Mouse (Mus musculus) lung, embryonic 16.5 days (tissue): Measurements from ENCODE around the gene Tmem138. TPM values are rescaled to one million over a fixed set of nuclear protein-coding genes. Genes with fewer than 3 reads are reported as not detected.

Source experiments
- ATAC-seq: fragments of 200-750 bp; cut with Nextera tagmentation; 2 replicates; pipeline ENCODE4 v1.8.0; 2017; ENCODE audit warnings: low read depth, mild to moderate bottlenecking, moderate library complexity
- H3K27ac ChIP-seq: fragments of 300-500 bp; sonication (generic); 2 replicates; pipeline ENCODE4 v1.5.1; 2014; ENCODE audit warnings: mild to moderate bottlenecking, control low read depth, low read length
- H3K27me3 ChIP-seq: fragments of 300-500 bp; sonication (generic); 2 replicates; pipeline ENCODE4 v1.6.1; 2014; ENCODE audit warnings: low read depth, low read length, mixed read lengths; ENCODE audit not compliant: control insufficient read depth, insufficient read depth
- H3K36me3 ChIP-seq: fragments of 300-500 bp; sonication (generic); 2 replicates; pipeline ENCODE4 v1.6.1; 2014; ENCODE audit warnings: low read length; ENCODE audit not compliant: control insufficient read depth, insufficient read depth
- H3K4me1 ChIP-seq: fragments of 300-500 bp; sonication (generic); replicated peaks from 2 replicates; pipeline ENCODE4 v1.6.1; 2014; ENCODE audit warnings: low read length, mixed read lengths; ENCODE audit not compliant: control insufficient read depth, insufficient read depth
- H3K4me2 ChIP-seq: fragments of 300-500 bp; sonication (generic); 2 replicates; pipeline ENCODE4 v1.6.1; 2014; ENCODE audit warnings: low read depth, low read length, control low read depth
- H3K4me3 ChIP-seq: fragments of 300-500 bp; sonication (generic); 2 replicates; pipeline ENCODE4 v1.5.1; 2014; ENCODE audit warnings: mild to moderate bottlenecking, low read length, control low read depth
- H3K9ac ChIP-seq: fragments of 300-500 bp; sonication (generic); 2 replicates; pipeline ENCODE4 v1.6.1; 2014; ENCODE audit warnings: low read length, control low read depth
- H3K9me3 ChIP-seq: fragments of 300-500 bp; sonication (generic); 2 replicates; pipeline ENCODE4 v1.6.1; 2016; ENCODE audit warnings: low read length; ENCODE audit not compliant: control insufficient read depth
- WGBS: fragments of 180-500 bp; shearing (Covaris S2); extraction: QIAGEN DNeasy Blood & Tissue Kit; methylation state at CpG from one replicate; pipeline ENCODE4 v1.1.7; 2014; 5-methylcytosine and 5-hydroxymethylcytosine counted together
- polyA plus RNA-seq: library from polyadenylated mRNA; unstranded; fragments of >200 nt; fragmentation: Nextera tagmentation; extraction: Ambion mirVana; gene quantifications from 2 replicates; pipeline ENCODE4 v1.2.1, GENCODE M21; 2015

Gene Tmem138
- polyA plus RNA-seq, 1 experiment from 2014 or later = 47.1 TPM

DNA sequence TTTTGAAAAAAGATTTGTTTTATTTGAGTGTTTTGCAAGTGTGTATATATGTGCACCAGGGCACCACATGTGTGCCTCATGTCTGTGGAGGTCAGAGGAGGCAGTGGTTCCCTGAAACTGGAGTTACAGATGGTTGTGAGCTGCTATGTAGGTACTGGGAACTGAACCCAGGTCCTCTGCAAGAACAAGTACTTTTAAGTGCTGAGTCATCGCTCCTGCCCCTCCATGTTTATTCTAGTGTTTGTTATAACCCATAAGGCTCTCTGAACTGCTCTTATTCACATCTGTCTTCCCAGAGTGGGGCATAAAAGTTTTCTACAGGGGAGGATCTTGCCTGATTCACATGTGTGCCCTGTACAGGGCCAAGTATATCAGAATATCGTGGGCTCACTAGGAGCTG is 22.5 kb upstream of the Tmem138 start:
- no peak for ATAC-seq
- peaks cover 7% of the 10 kb centered on the region for H3K4me1 ChIP-seq
- H3K9me3 ChIP-seq = no peaks in the 10 kb centered on the region
- H3K4me2 ChIP-seq = no peak overlapping the region
- no peak overlapping the region for H3K27ac ChIP-seq
- no peaks in the 10 kb centered on the region for H3K27me3 ChIP-seq
- H3K4me3 ChIP-seq = no peak overlapping the region
- WGBS = 93% methylated on average over 2 of the region's 2 CpGs
- H3K36me3 ChIP-seq = no peaks in the 10 kb centered on the region
- no peak overlapping the region for H3K9ac ChIP-seq

DNA sequence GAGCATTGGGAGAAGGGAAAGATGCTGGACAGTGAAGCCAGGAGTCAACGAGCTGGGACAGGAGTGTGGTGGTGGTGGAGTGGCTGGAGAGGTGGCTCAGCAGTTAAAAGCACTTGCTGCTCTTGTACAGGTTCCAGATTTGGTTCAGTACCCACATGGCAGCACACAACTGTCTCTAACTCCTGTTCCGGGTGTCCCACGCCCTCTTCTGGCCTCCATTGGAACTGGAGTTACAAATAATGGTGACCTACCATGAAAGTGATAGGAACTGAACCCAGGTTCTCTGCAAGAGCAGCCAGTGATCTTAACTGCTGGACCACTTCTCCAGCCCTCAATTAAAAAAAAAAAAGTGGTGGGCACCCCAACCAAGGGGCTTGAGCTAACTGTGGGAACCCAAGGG is 21.0 kb upstream of the Tmem138 start:
- H3K27me3 ChIP-seq = no peaks in the 10 kb centered on the region
- no peaks in the 10 kb centered on the region for H3K9me3 ChIP-seq
- H3K4me1 ChIP-seq = peaks cover 4% of the 10 kb centered on the region; the same call in 1 of the 2 replicates
- H3K27ac ChIP-seq = no peak overlapping the region
- no peak overlapping the region for H3K9ac ChIP-seq
- WGBS = 34% methylated on average over 3 of the region's 3 CpGs
- no peaks in the 10 kb centered on the region for H3K36me3 ChIP-seq
- no peak overlapping the region for H3K4me3 ChIP-seq
- H3K4me2 ChIP-seq = no peak overlapping the region
- ATAC-seq = no peak

DNA sequence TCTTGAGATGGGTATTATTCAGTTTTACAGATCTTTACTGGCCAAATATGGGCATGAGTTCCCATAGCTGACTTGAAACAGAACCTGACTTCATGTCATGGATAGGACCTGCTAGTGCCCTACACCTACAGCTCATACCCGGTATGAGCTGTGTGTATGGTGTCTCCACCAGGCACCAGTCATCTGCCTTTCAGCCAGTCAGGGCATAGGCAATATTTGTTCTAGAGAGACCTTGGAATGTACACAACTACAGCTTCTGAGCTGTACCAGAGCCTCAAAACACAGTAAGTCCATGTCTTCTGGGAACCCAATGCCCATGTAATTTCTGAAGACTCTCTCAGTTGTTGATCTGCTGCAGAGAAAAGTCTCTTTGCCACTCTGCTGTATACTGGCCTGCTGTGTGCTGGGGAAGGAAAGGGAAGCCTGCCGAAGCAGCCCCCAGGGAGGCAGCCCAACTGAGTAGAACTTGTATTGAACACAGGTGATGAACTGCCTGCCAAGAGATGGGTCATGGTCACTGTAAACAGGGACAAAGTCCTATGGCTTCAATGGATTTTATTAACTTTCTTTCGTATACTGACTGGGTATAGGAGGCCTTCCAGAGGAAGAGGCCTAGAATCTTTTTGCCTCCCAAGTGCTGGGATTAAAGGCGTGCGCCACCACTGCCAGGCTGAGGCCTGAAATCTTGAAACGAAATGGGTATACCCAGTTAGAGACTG is 14.7 kb upstream of the Tmem138 start:
- Histone ChIP-seq H3K27me3 (no peaks in the 10 kb centered on the region), H3K4me1 (no peaks in the 10 kb centered on the region), H3K36me3 (peaks cover 2% of the 10 kb centered on the region; the same call in 1 of the 2 replicates), H3K9me3 (no peaks in the 10 kb centered on the region), H3K27ac (no peak overlapping the region), H3K4me2 (no peak overlapping the region), H3K4me3 (no peak overlapping the region), H3K9ac (no peak overlapping the region)
- no peak for ATAC-seq
- 90% methylated on average over 6 of the region's 6 CpGs for WGBS

DNA sequence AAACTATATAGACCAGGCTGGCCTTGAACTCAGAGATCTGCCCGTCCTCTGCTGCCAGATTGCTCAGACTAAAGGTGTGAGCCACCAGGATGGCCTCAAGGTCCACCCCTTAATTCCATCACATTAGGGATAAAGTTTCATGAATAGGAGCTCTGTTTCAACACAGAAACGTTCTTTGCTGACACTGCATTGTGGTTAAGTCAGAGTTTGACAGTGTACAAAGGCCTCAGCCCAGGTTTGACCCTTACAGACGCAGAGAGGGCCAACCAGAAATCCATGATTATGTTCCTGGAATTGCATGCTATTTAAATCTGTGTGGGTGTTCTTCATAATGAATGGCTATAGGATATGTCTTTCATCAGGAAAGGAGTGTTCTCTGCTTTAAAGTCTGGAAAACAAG is 13.1 kb upstream of the Tmem138 start:
- no peak overlapping the region for H3K27ac ChIP-seq
- H3K36me3 ChIP-seq = peaks cover 2% of the 10 kb centered on the region; the same call in 1 of the 2 replicates
- H3K4me3 ChIP-seq = no peak overlapping the region
- H3K9ac ChIP-seq = no peak overlapping the region
- ATAC-seq = no peak
- WGBS = 71% methylated on average over 3 of the region's 3 CpGs
- H3K9me3 ChIP-seq = no peaks in the 10 kb centered on the region
- no peaks in the 10 kb centered on the region for H3K27me3 ChIP-seq
- no peaks in the 10 kb centered on the region for H3K4me1 ChIP-seq
- no peak overlapping the region for H3K4me2 ChIP-seq

DNA sequence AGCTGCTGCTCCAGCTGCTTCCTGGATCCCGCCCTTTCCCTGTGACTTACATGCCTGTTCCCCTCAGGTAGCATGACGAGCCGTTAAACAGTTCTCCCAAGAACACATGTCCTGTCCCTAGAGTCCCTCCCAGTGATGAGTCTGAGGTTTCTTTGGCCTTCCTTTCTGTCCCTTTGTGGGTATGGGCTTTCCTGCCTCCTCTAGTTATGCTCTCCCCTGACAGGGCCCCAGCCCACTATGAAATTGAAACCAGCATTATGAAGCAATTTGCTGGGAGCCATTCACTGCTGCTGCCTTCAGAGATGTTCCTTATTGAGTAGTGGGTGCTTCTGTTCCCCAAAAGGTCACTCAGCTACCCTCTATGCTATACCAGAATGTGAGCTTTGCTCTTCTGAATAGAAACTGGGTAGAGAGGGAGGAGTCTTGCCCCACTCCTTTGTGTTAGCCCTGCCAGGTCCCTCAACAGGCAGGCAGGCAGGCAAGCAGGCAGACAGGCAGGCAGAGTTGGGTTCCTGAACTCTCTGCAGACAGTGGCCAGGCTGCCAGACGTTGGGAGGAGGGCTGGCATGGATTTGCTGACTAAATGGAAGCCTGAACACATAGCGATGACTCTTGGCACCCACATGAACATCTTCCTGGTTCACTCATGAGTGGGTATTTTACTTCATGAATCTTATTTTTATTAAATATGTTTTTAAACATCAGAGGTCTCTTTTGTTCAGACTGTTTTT is 12.1 kb upstream of the Tmem138 start:
- Histone ChIP-seq H3K4me3 (no peak overlapping the region), H3K9me3 (no peaks in the 10 kb centered on the region), H3K9ac (no peak overlapping the region), H3K4me2 (no peak overlapping the region), H3K27me3 (no peaks in the 10 kb centered on the region), H3K36me3 (peaks cover 2% of the 10 kb centered on the region; the same call in 1 of the 2 replicates), H3K27ac (no peak overlapping the region), H3K4me1 (no peaks in the 10 kb centered on the region)
- ATAC-seq = no peak
- 63% methylated on average over 5 of the region's 5 CpGs for WGBS

DNA sequence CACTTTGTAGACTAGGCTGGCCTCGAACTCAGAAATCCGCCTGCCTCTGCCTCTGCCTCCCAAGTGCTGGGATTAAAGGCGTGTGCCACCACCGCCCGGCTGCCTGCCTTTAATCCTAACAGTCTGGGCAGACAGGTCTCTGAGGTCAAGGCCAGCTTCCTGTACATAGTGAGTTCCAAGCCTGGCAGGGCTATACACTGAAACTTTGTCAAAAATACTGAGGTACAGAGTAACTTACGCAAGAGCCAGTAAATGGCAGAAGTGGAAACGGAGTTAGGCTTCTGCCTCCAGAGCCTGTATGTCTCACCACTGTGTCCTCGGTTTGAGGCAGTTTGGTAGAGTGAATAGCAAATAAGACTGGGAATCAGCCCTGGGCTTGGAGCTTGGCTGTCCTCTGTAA is 10.1 kb upstream of the Tmem138 start:
- no peak overlapping the region for H3K4me2 ChIP-seq
- H3K9me3 ChIP-seq = no peaks in the 10 kb centered on the region
- no peak overlapping the region for H3K9ac ChIP-seq
- H3K27me3 ChIP-seq = no peaks in the 10 kb centered on the region
- H3K36me3 ChIP-seq = peaks cover 4% of the 10 kb centered on the region; the same call in 1 of the 2 replicates
- H3K27ac ChIP-seq = no peak overlapping the region
- no peak overlapping the region for H3K4me3 ChIP-seq
- no peak for ATAC-seq
- 86% methylated on average over 6 of the region's 8 CpGs for WGBS
- H3K4me1 ChIP-seq = no peaks in the 10 kb centered on the region

DNA sequence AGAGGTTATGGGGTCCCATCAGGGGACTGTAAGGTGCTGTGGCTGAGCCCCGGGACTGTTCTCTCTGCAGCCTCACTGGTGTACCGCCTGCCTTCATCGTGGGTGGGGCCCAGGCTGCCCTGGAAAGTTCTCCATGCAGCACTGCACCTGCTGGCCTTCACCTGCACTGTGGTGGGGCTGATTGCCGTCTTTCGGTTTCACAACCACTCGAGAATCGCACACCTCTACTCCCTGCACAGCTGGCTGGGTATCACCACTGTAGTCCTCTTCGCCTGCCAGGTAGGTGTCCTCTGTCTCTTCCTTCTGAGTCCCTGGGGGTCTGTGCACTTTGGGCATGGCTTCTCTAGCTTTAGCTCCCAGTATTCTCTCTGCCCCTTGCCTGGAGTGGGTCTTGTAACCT is 8.0 kb upstream of the Tmem138 start:
- H3K4me1 ChIP-seq = no peaks in the 10 kb centered on the region
- no peaks in the 10 kb centered on the region for H3K9me3 ChIP-seq
- H3K4me2 ChIP-seq = no peak overlapping the region
- peaks cover 4% of the 10 kb centered on the region; the same call in 1 of the 2 replicates for H3K36me3 ChIP-seq
- 83% methylated on average over 8 of the region's 8 CpGs for WGBS
- no peak for ATAC-seq
- no peak overlapping the region for H3K4me3 ChIP-seq
- no peaks in the 10 kb centered on the region for H3K27me3 ChIP-seq
- H3K9ac ChIP-seq = no peak overlapping the region
- no peak overlapping the region for H3K27ac ChIP-seq

DNA sequence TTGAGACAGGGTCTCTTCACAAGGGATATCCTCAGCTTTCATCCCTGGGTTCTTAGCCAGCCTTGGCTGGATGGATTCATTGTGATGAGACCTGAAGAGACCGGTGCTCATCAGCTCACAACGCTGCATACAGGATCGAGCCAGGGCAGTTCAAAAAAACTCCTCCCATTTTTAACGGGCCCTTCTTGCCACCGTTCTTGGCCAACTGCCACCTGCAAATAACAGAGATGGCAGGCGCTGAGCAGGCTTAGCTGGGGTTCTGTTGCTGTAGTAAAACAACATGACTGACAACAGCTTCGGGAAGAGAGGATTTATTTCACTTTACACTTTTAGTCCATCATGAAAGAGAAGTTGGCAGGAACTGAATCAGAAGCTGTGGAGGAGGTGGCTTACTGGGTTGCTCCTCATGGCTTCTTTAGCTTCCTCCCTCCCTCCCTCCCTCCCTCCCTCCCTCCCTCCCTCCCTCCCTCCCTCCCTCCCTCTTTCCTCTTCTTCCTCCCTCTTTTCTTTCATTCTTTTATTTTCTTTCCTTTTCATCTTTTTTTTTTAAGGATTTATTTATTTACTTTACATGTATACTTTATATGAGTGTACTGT is 6.5 kb upstream of the Tmem138 start:
- no peak overlapping the region for H3K27ac ChIP-seq
- H3K4me1 ChIP-seq = peaks cover 2% of the 10 kb centered on the region; the same call in 1 of the 2 replicates
- H3K36me3 ChIP-seq = peaks cover 4% of the 10 kb centered on the region; the same call in 1 of the 2 replicates
- no peak for ATAC-seq
- no peaks in the 10 kb centered on the region for H3K9me3 ChIP-seq
- no peak overlapping the region for H3K9ac ChIP-seq
- H3K27me3 ChIP-seq = no peaks in the 10 kb centered on the region
- H3K4me2 ChIP-seq = no peak overlapping the region
- 51% methylated on average over 7 of the region's 7 CpGs for WGBS
- no peak overlapping the region for H3K4me3 ChIP-seq

DNA sequence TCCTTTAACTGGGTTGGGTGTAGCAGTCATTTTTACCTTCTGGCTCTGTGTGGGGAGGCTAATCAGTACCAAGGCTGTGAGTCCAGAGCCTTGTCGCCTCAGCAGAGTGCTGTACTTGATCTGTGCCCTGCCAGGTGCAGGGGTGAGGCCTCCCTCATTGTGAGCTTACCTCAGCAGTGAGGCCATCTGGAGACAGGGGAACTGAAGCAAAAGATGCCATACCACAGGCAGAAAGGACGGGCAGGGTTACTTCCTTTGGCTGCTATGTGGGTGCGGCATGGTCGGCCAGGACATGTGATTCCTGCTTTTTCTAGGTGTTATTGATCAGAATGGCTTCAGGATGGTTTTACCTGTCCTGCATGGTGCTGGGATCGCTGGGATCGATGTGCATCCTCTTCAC is 4.8 kb upstream of the Tmem138 start:
- H3K9ac ChIP-seq = no peak overlapping the region
- H3K4me1 ChIP-seq = peaks cover 9% of the 10 kb centered on the region
- peaks cover 2% of the 10 kb centered on the region; the same call in 1 of the 2 replicates for H3K36me3 ChIP-seq
- no peaks in the 10 kb centered on the region for H3K27me3 ChIP-seq
- H3K4me2 ChIP-seq = no peak overlapping the region
- 75% methylated on average over 6 of the region's 6 CpGs for WGBS
- no peak overlapping the region for H3K27ac ChIP-seq
- no peak overlapping the region for H3K4me3 ChIP-seq
- H3K9me3 ChIP-seq = no peaks in the 10 kb centered on the region
- ATAC-seq = no peak
